Mouse (Mus musculus): Measurements from ENCODE around the gene Dusp8.

- TF ChIP-seq TAL1 (IDR thresholded peaks at IDR 0.05; ENCODE audit: low read length), result no peak
- TF ChIP-seq GATA1 (IDR thresholded peaks at IDR 0.05; ENCODE audit: low read length), result no peak
Observed at GRCm38 (mm10) chr7:142045932-142046331, 49.7 kb downstream of the Dusp8 start.
